Mouse (Mus musculus): ENCODE measurements around the gene Rcn3. TPM values are rescaled to one million over a fixed set of nuclear protein-coding genes. Genes with fewer than 3 reads are reported as not detected.
"Not testable (repeated sequence)": the region's sequence is repeated elsewhere in the genome, so short reads cannot be mapped to it uniquely, and the experiment has no call there.

The Rcn3 gene
- polyA plus RNA-seq, 1 experiment from 2014 or later = 162 TPM

GRCm38 (mm10) chr7:45102441-45102840, 10.4 kb upstream of the Rcn3 start:
- Histone ChIP-seq H3K4me2 (replicated peaks; ENCODE audit: low read depth, low read length) (peak overlapping the region; percentile 69), H3K9ac (replicated peaks; ENCODE audit: low read depth) (0 out of 2 replicates have a peak overlapping the region, but pooled peaks have one; percentile 60), H3K27me3 (replicated peaks; ENCODE audit: insufficient read depth, low read length) (no peaks in the 10 kb centered on the region), H3K4me1 (ENCODE audit: insufficient read depth, low read depth, low read length) (peaks cover 4% of the 10 kb centered on the region; the same call in 1 of the 2 replicates), H3K27ac (ENCODE audit: low read length) (no peak overlapping the region; the same call in 1 of the 2 replicates), H3K36me3 (ENCODE audit: insufficient read depth, low read length) (no peaks in the 10 kb centered on the region), H3K4me3 (ENCODE audit: low read depth, low read length) (peak overlapping the region; percentile 49; the same call in 1 of the 2 replicates), H3K9me3 (ENCODE audit: low read length) (no peaks in the 10 kb centered on the region)
- WGBS = 73% methylated on average over 11 of the region's 11 CpGs
- ATAC-seq (no peak), DNase-seq (ENCODE audit: low spot score) (no peak)
- TF ChIP-seq EP300 (IDR thresholded peaks at IDR 0.05) (no peak), CTCF (IDR thresholded peaks at IDR 0.05) (no peak)

- Histone ChIP-seq H3K9ac (replicated peaks; ENCODE audit: low read depth) (no peak overlapping the region), H3K27me3 (replicated peaks; ENCODE audit: insufficient read depth, low read length) (no peaks in the 10 kb centered on the region), H3K4me1 (ENCODE audit: insufficient read depth, low read depth, low read length) (peaks cover 4% of the 10 kb centered on the region; the same call in 1 of the 2 replicates), H3K27ac (ENCODE audit: low read length) (no peak overlapping the region), H3K36me3 (ENCODE audit: insufficient read depth, low read length) (no peaks in the 10 kb centered on the region), H3K4me3 (ENCODE audit: low read depth, low read length) (no peak overlapping the region), H3K4me2 (replicated peaks; ENCODE audit: low read depth, low read length) (no peak overlapping the region), H3K9me3 (ENCODE audit: low read length) (no peaks in the 10 kb centered on the region)
- TF ChIP-seq CTCF (IDR thresholded peaks at IDR 0.05) (no peak), EP300 (IDR thresholded peaks at IDR 0.05) (no peak)
- no peak for ATAC-seq
- WGBS = 71% methylated on average over 6 of the region's 6 CpGs
- DNase-seq (ENCODE audit: low spot score) = no peak
These were observed 8.0 kb upstream of the Rcn3 start for GRCm38 (mm10) chr7:45100046-45100445.

- peak; percentile 54 for TF ChIP-seq CTCF (IDR thresholded peaks at IDR 0.05)
- TF ChIP-seq EP300 (IDR thresholded peaks at IDR 0.05) = no peak
- Histone ChIP-seq H3K27me3 (replicated peaks; ENCODE audit: insufficient read depth, low read length) (no peaks in the 10 kb centered on the region), H3K4me2 (replicated peaks; ENCODE audit: low read depth, low read length) (no peak overlapping the region), H3K4me3 (ENCODE audit: low read depth, low read length) (no peak overlapping the region), H3K4me1 (ENCODE audit: insufficient read depth, low read depth, low read length) (peaks cover 4% of the 10 kb centered on the region; the same call in 1 of the 2 replicates), H3K9me3 (ENCODE audit: low read length) (no peaks in the 10 kb centered on the region), H3K36me3 (ENCODE audit: insufficient read depth, low read length) (no peaks in the 10 kb centered on the region), H3K27ac (ENCODE audit: low read length) (no peak overlapping the region), H3K9ac (replicated peaks; ENCODE audit: low read depth) (no peak overlapping the region)
- ATAC-seq (no peak), DNase-seq (ENCODE audit: low spot score) (no peak)
- WGBS = 83% methylated on average over 8 of the region's 8 CpGs
These were observed 6.7 kb upstream of the Rcn3 start for GRCm38 (mm10) chr7:45098541-45099240.

DNA sequence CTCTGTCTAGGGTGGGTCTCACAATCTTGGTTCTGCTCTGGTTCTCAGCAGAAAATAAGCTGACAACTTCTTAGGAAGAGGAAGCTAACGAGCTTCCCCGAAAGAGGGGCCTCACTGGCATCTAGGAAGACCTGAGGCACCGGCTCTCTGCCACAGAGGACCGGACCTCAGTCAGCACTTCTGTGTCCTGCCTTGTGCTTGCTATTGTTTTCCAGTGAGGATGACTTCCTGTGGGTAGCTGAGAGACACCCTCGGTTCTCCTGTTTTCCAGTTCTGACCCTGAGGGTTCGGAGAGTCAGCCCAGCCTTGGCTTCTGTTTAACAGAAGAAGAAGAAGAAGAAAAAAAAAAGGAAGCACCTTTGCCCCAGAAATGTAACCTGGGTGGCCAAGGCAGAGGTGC, 5.5 kb upstream of the Rcn3 start:
- Histone ChIP-seq H3K27me3 (replicated peaks; ENCODE audit: insufficient read depth, low read length) (no peaks in the 10 kb centered on the region), H3K36me3 (ENCODE audit: insufficient read depth, low read length) (no peaks in the 10 kb centered on the region), H3K4me3 (ENCODE audit: low read depth, low read length) (no peak overlapping the region), H3K27ac (ENCODE audit: low read length) (peak overlapping the region; percentile 14; the same call in 1 of the 2 replicates), H3K9ac (replicated peaks; ENCODE audit: low read depth) (no peak overlapping the region), H3K4me2 (replicated peaks; ENCODE audit: low read depth, low read length) (no peak overlapping the region), H3K9me3 (ENCODE audit: low read length) (no peaks in the 10 kb centered on the region), H3K4me1 (ENCODE audit: insufficient read depth, low read depth, low read length) (no peaks in the 10 kb centered on the region)
- peak; percentile 31 for DNase-seq (ENCODE audit: low spot score)
- TF ChIP-seq CTCF (IDR thresholded peaks at IDR 0.05) (no peak), EP300 (IDR thresholded peaks at IDR 0.05) (no peak)
- ATAC-seq = peak; percentile 23; the same call in 1 of the 2 replicates
- WGBS = 51% methylated on average over 6 of the region's 6 CpGs

DNA sequence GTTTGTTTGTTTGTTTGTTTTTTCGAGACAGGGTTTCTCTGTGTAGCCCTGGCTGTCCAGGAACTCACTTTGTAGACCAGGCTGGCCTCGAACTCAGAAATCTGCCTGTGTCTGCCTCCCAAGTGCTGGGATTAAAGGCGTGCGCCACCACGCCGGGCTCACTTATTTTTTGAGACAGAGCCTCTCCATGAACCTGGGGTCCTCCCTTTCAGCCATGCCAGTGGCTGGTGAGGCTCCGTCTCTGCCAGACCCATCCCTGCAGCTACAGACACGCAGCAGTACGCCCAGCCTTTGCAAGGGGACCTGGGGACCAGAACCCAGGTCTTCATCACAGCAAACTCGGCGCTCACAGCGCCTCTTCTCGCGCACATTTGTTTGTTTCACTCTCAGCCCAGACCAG, 3.9 kb upstream of the Rcn3 start:
- WGBS = 91% methylated on average over 14 of the region's 14 CpGs

GRCm38 (mm10) chr7:45095367-45095766, 3.3 kb upstream of the Rcn3 start:
- Histone ChIP-seq H3K9ac (replicated peaks; ENCODE audit: low read depth) (no peak overlapping the region), H3K36me3 (ENCODE audit: insufficient read depth, low read length) (no peaks in the 10 kb centered on the region), H3K27ac (ENCODE audit: low read length) (no peak overlapping the region), H3K9me3 (ENCODE audit: low read length) (no peaks in the 10 kb centered on the region), H3K4me1 (ENCODE audit: insufficient read depth, low read depth, low read length) (no peaks in the 10 kb centered on the region), H3K4me2 (replicated peaks; ENCODE audit: low read depth, low read length) (no peak overlapping the region), H3K27me3 (replicated peaks; ENCODE audit: insufficient read depth, low read length) (no peaks in the 10 kb centered on the region), H3K4me3 (ENCODE audit: low read depth, low read length) (no peak overlapping the region)
- DNase-seq (ENCODE audit: low spot score) (no peak), ATAC-seq (no peak)
- TF ChIP-seq EP300 (IDR thresholded peaks at IDR 0.05) (no peak), CTCF (IDR thresholded peaks at IDR 0.05) (no peak)
- 71% methylated on average over 6 of the region's 6 CpGs for WGBS

More for the DNA sequence above, 3.9 kb upstream of the Rcn3 start:
- H3K4me1 ChIP-seq (ENCODE audit: insufficient read depth, low read depth, low read length); DNase-seq (ENCODE audit: low spot score); H3K9me3 ChIP-seq (ENCODE audit: low read length); H3K27me3 ChIP-seq (replicated peaks; ENCODE audit: insufficient read depth, low read length); H3K27ac ChIP-seq (ENCODE audit: low read length); H3K4me2 ChIP-seq (replicated peaks; ENCODE audit: low read depth, low read length); H3K9ac ChIP-seq (replicated peaks; ENCODE audit: low read depth); ATAC-seq; H3K36me3 ChIP-seq (ENCODE audit: insufficient read depth, low read length); H3K4me3 ChIP-seq (ENCODE audit: low read depth, low read length): not testable (repeated sequence)

Data from lung, postnatal 0 days (tissue).